Mouse (Mus musculus) fat pad, adult 2 months (tissue): ENCODE results near the gene Ccdc13.

Source experiments
- DNase-seq: peaks from one replicate; pipeline ENCODE4 v3.0.0-alpha.2; 2011; ENCODE audit warnings: low read depth, low spot score; ENCODE audit errors: extremely low read depth

The Ccdc13 gene

GRCm38 (mm10) chr9:121838829-121839621 is at the start of gene Ccdc13:
Gene Ccdc13 (minus strand): TSS chr9:121839461.
- DNase-seq, result no peak

GRCm38 (mm10) chr9:121882015-121882457 is 42.8 kb upstream of the Ccdc13 start:
- no peak for DNase-seq

DNA sequence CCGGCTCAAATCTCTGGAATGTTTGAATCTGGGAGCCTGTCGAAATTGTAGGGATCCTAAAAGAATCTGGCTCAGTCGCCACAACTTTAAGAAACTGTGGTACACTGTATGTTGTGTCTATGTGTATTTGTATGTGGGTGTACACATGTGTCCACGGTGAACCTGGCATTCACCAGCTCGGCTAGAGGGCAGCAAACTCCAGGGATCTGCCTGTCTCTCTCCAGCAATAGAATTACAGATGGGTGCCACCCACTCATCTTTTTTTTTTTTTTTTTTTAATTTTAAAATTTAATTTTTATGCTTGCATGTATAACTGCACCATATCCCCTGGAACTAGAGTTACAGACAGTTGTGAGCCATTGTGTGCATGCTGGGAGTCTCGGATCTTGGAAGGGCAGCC is 42.0 kb upstream of the Ccdc13 start:
- no peak for DNase-seq

GRCm38 (mm10) chr9:121880840-121881239 is 41.6 kb upstream of the Ccdc13 start:
- no peak for DNase-seq

DNA sequence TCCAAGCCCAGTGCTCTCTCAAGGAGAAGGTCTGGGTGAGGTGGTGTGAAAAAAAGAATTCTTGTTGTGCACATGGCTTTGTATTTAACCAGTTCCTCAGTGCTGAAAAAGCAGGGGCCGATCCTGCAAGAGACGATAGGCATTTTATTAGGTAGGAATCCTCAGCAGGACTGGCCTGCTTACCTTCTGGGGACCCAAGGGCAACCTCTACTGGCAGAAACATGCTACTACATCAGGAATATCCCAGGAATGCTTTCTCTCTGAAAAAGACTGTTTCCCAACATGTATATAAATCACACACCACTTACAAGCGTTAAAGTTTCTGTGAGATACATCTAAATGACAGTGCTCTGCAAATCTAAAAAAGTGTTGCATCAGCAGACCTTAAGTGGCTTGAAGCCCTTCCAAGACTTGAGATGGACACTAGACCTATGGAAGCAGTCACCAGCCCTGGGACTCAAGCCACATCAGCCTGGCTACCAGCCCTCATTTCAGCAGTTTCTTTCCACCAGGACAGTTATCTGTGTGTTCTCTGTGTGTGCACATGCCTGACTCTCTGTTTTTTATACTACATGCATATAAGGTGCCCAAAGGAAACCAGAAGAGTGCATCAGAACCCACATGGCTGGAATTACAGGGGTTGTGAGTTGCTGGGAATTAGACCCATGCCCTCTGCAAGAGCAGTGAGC is 37.9 kb upstream of the Ccdc13 start:
- no peak for DNase-seq

DNA sequence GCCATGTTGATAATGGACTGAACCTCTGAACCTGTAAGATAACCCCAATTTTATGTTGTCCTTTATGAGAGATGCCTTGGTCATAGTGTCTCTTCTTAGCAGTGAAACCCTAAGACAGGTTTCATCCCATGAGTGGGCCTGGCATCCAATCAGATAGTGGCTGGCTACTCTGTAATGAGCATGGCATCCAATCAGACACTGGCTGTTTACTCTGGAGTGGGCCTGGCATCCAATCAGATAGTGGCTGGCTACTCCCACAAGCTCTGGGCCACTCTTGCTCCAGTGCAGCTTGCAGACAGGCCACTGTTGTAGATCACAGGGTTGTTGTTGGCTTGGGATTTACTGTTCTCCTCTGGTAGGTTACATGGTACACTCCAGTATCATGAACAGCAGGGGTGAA is 34.3 kb upstream of the Ccdc13 start:
- DNase-seq, result no peak

- DNase-seq, result no peak
Observed at GRCm38 (mm10) chr9:121872062-121872683, 32.9 kb upstream of the Ccdc13 start.

DNA sequence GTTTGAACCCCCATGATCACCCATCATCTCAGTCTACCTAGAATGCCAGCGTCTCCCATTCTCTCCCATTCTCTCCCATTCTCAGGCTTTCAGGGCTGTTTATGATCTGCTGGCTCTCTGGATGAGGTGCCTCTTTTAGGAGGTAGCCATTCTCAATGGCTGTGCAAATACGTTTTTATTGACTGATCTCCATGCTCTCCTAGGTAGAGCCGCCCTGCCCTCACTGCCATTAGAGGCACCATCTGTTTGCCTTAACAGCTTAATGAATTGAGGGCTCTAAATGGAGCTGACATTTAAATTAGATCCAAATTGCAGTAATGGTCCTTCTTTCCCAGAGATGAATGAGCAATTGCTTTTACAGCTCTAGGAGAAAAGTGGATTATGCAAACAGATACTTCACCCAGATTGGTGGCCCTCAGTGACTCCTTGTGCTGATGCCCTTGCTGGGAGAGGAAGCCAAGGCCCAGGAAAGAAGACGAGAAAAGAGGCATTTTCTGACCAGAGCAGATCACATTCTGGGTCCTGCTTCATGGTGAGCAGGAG is 30.8 kb upstream of the Ccdc13 start:
- no peak for DNase-seq

GRCm38 (mm10) chr9:121869432-121869831 is 30.2 kb upstream of the Ccdc13 start:
- DNase-seq, result no peak

DNA sequence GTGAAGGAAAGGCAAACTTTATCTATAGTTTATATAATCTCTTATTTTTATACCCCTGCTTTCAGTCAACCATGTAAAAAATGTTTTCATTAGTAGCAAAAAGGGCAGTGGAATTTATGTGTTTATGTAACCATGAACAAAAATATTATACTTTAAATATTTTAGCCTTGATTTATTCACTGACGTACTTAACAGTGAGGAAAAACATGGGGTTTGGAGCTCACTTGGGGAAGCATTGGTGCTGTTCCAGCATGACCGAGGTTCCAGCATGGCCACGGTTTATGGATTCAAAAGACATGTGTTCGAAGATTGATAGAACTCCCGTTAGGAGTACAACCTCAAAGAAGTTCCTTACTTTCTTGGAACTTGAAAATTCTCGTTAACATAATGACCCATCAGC is 29.0 kb upstream of the Ccdc13 start:
- no peak for DNase-seq

DNA sequence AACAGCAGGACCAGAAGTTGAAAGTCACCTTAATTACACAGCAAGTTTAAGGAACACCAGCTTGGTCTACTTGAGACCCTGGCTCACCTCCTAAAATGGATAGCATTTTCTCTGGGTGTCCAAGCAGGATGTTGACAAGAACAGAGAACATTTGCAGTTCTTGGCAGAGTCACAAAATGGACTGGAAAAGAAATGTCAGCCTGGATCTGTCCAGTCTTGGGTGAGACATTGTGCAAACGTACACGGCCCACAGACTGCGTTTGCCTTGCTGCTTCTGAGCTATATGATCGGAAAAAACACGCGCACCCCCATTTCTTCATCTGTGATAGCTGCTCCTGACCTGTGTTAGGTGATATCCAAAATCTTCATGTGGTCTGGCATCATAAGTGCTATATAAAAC is 28.4 kb upstream of the Ccdc13 start:
- no peak for DNase-seq

GRCm38 (mm10) chr9:121865425-121866008 is 26.3 kb upstream of the Ccdc13 start:
- DNase-seq, result no peak

GRCm38 (mm10) chr9:121864837-121865236 is 25.6 kb upstream of the Ccdc13 start:
- no peak for DNase-seq

DNA sequence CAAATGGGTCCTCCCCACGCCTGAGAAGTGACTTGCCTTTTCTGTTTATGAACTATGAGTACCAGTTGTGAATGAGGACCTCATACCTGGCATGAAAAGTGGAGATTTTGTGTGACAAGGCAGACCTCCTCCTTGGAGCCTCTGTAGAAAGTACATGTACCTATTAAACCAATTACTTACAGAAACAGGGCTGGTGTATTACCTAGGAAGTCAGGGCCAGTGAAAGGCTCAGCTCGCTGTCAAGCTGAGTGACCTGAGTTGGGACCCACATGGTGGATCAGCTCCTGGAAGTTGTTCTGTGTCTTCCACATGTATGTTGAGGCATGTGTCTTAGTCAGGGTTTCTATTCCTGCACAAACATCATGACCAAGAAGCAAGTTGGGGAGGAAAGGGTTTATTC is 21.7 kb upstream of the Ccdc13 start:
- DNase-seq, result no peak

GRCm38 (mm10) chr9:121859345-121859744 is 20.1 kb upstream of the Ccdc13 start:
- DNase-seq, result no peak

DNA sequence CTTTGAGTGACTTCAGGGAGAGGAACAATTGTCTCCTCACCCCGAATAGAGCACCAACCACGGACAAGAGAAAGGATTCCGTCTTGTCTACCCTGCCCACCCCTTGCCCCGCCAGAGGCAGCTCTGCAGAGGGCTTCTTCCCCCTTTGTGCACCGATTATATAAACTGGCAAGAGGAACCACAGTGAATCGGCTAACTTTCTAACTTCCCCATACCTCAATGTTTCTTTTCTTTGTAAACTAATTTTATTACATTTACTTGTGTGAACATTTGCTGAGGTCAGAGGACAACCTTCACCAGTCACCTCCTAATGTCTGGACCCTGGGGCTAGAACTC is 18.9 kb upstream of the Ccdc13 start, which contains the start of gene Higd1a:
Gene Higd1a, minus strand, starts transcription at position 210 of the 336 bp plus-strand sequence.
- no peak for DNase-seq

DNA sequence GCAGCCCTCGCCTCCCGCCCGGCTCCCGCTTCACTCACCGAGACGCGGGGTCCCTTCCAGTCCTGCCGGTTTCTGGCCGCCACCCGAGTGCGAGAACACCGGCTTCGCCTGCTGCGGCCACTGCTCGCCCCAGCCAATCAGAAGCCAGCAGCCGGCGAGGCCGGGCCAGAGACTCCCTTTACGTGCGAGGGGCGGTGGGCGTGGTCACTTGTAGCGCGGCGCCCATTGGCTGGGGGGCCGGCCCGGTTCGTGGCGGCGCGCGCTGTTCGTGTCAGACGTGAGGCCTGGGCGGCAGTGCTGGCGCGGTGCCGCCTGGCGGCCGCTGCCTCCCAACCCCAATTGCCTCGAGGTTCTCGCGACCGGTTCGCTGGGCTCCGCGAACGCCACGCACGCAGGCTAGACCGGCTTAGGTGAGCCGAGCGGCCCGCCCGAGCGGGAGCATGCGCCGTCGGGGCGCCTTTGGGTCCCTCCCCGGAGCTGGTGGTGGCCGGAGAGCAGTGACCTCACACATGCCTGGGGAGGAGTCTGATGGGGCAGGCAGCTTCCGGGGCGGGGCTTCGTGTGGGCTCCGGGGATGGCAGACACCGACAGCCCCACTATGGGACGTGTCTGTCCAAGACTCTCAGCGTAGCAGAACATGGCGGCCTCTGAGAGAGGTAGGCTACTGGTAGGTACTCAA is 18.4 kb upstream of the Ccdc13 start:
- peak; percentile 36 for DNase-seq

GRCm38 (mm10) chr9:121856649-121857416 is 17.6 kb upstream of the Ccdc13 start:
- DNase-seq, result no peak

- no peak for DNase-seq
Observed at GRCm38 (mm10) chr9:121854246-121854645, 15.0 kb upstream of the Ccdc13 start.

- DNase-seq, result no peak
Observed at GRCm38 (mm10) chr9:121847842-121848241, 8.6 kb upstream of the Ccdc13 start.
